10 mouse cellular contexts compared by ENCODE assay signal in genomic region chr2:148046799-148047165, GRCm38 (mm10). TPM values are rescaled to one million over a fixed set of nuclear protein-coding genes. Genes with fewer than 3 reads are reported as not detected.
DNase-seq lines count a peak whose midpoint lies in the region; ATAC-seq and TF ChIP-seq lines count a peak whose summit lies in the region.
"Had no signal": no experiment of that assay in that cellular context is flagged by ENCODE, and none has a peak within 500 bp of the region (broad histone marks: within the 10 kb centered on the region; RNA-seq: fewer than 3 reads in every experiment).

Gene Foxa2, minus strand, starts transcription at chr2:148046969.

- H3K9me3 ChIP-seq in heart, embryonic 11.5 days (replicated peaks; ENCODE audit: control insufficient read depth, low read length): no peaks in the 10 kb centered on the region
- H3K9me3 ChIP-seq in forebrain, embryonic 10.5 days: no peaks in the 10 kb centered on the region
- no peaks in the 10 kb centered on the region for H3K9me3 ChIP-seq in limb, embryonic 15.5 days

- 4% methylated on average over 19 of the region's 19 CpGs for WGBS in heart, embryonic 11.5 days (ENCODE audit: insufficient replicate concordance)
- under 1% methylated on average over 19 of the region's 19 CpGs for WGBS in forebrain, embryonic 10.5 days
- WGBS in limb, embryonic 15.5 days: under 1% methylated on average over 19 of the region's 19 CpGs

- ATAC-seq in heart, embryonic 11.5 days (replicated peaks; ENCODE audit: insufficient number of reproducible peaks, low FRiP score, low TSS enrichment): no peak
- ATAC-seq in limb, embryonic 15.5 days (ENCODE audit: insufficient number of reproducible peaks, low FRiP score, low TSS enrichment, low read depth): no peak

- H3K27me3 ChIP-seq in heart, embryonic 11.5 days (ENCODE audit: control insufficient read depth, insufficient read depth, low read length): peaks cover 96% of the 10 kb centered on the region
- H3K27me3 ChIP-seq in forebrain, embryonic 10.5 days (ENCODE audit: poor library complexity, severe bottlenecking): peaks cover 100% of the 10 kb centered on the region
- peaks cover 100% of the 10 kb centered on the region for H3K27me3 ChIP-seq in limb, embryonic 15.5 days
- H3K27me3 ChIP-seq in myocyte (ENCODE audit: control insufficient read depth, insufficient read depth, insufficient read length): peaks cover 13% of the 10 kb centered on the region

- peak within 1 kb of the TSS; percentile 71 for H3K4me2 ChIP-seq in heart, embryonic 11.5 days
- peak within 1 kb of the TSS; percentile 67 for H3K4me2 ChIP-seq in limb, embryonic 15.5 days
- peak within 1 kb of the TSS; percentile 74 for H3K4me2 ChIP-seq in myocyte (ENCODE audit: low read depth)

- no peak for TF ChIP-seq POLR2A in myocyte (IDR thresholded peaks at IDR 0.05; ENCODE audit: insufficient read length, low read depth)

- no peak within 1 kb of the TSS for H3ac ChIP-seq in myocyte (ENCODE audit: control insufficient read depth, insufficient read length)

- 0 out of 2 replicates have a peak within 1 kb of the TSS, but pooled peaks have one; percentile 43 for H3K9ac ChIP-seq in heart, embryonic 11.5 days (ENCODE audit: low read depth, low read length)
- no peak within 1 kb of the TSS for H3K9ac ChIP-seq in limb, embryonic 15.5 days

- H3K4me1 ChIP-seq in heart, embryonic 11.5 days (ENCODE audit: control insufficient read depth, insufficient read depth, low read length): 0 out of 2 replicates have a peak, but pooled peaks cover 10% of the 10 kb centered on the region
- H3K4me1 ChIP-seq in forebrain, embryonic 10.5 days: peaks cover 36% of the 10 kb centered on the region
- H3K4me1 ChIP-seq in limb, embryonic 15.5 days: peaks cover 44% of the 10 kb centered on the region

- H3K4me3 ChIP-seq in heart, embryonic 11.5 days (ENCODE audit: low read depth, low read length): peak within 1 kb of the TSS; percentile 49
- peak within 1 kb of the TSS; percentile 40 for H3K4me3 ChIP-seq in forebrain, embryonic 10.5 days
- peak within 1 kb of the TSS; percentile 39 for H3K4me3 ChIP-seq in limb, embryonic 15.5 days
- peak within 1 kb of the TSS; percentile 32 for H3K4me3 ChIP-seq in myocyte

- H3K79me2 ChIP-seq in myocyte (ENCODE audit: control insufficient read depth, insufficient read depth): no peaks in the 10 kb centered on the region

- H3K36me3 ChIP-seq in heart, embryonic 11.5 days (ENCODE audit: control insufficient read depth, insufficient read depth, low read length): no peaks in the 10 kb centered on the region
- H3K36me3 ChIP-seq in forebrain, embryonic 10.5 days (replicated peaks): no peaks in the 10 kb centered on the region
- H3K36me3 ChIP-seq in limb, embryonic 15.5 days: no peaks in the 10 kb centered on the region
- no peaks in the 10 kb centered on the region for H3K36me3 ChIP-seq in myocyte (ENCODE audit: control insufficient read depth, insufficient read depth)

- DNase-seq in heart, adult 9 months (ENCODE audit: low spot score in 2 of 2): no peak
- no peak for DNase-seq in forebrain, embryonic 10.5 days (ENCODE audit: extremely low spot score, low spot score)
- no peak for DNase-seq in left cerebral cortex, adult 8-10 months (ENCODE audit: low spot score in 2 of 2)
- DNase-seq in cerebellum, adult 11-12 months: no peak
- no peak for DNase-seq in adrenal gland, adult 18-20 months (ENCODE audit: low spot score in 2 of 2)
- DNase-seq: cerebellum, adult 2 months; thymus, adult 18-20 months had no signal

- H3K27ac ChIP-seq in heart, embryonic 11.5 days (ENCODE audit: low read depth, low read length): no peak within 1 kb of the TSS
- no peak within 1 kb of the TSS for H3K27ac ChIP-seq in forebrain, embryonic 10.5 days
- no peak within 1 kb of the TSS for H3K27ac ChIP-seq in limb, embryonic 15.5 days

TF ChIP-seq in myocyte, 11 proteins besides CTCF, POLR2A, EP300 and RAD21:
- no peak for TF ChIP-seq USF1 (IDR thresholded peaks at IDR 0.05; ENCODE audit: low read depth)
- TF ChIP-seq REST (IDR thresholded peaks at IDR 0.05; ENCODE audit: insufficient read depth, insufficient read length): no peak
- no peak for TF ChIP-seq POLR2AphosphoS2 (IDR thresholded peaks at IDR 0.05; ENCODE audit: insufficient read length, low read depth)
- TF ChIP-seq SRF (IDR thresholded peaks at IDR 0.05; ENCODE audit: control insufficient read depth, insufficient read length, low read depth): no peak
- no peak for TF ChIP-seq TCF3 (IDR thresholded peaks at IDR 0.05; ENCODE audit: insufficient read length, low read depth)
- TF ChIP-seq MYOD1 (IDR thresholded peaks at IDR 0.05; ENCODE audit: control insufficient read depth in 1 of 3, insufficient read length in 2 of 3, low read depth in 2 of 3): no peak
- no peak for TF ChIP-seq MAX (IDR thresholded peaks at IDR 0.05; ENCODE audit: low read depth)
- no peak for TF ChIP-seq MYOG (IDR thresholded peaks at IDR 0.05; ENCODE audit: control insufficient read depth in 1 of 3, insufficient read depth in 1 of 3, insufficient read length in 2 of 3, low read depth in 2 of 3)
- TF ChIP-seq E2F4 (IDR thresholded peaks at IDR 0.05; ENCODE audit: insufficient read depth): no peak
- no peak for TF ChIP-seq CEBPB (IDR thresholded peaks at IDR 0.05; ENCODE audit: insufficient read depth, poor library complexity, severe bottlenecking)
- TF ChIP-seq TCF12 (IDR thresholded peaks at IDR 0.05; ENCODE audit: insufficient read depth, poor library complexity, severe bottlenecking): no peak

RNA-seq across cellular contexts. Expression of gene Foxa2, which starts in this region (rescaled TPM):
- 0.17 and 0.73 TPM in 2 replicates for polyA plus RNA-seq in heart, embryonic 11.5 days (2014; fragmentation: Nextera tagmentation; extraction: Ambion mirVana)
- 0.17 and 0.67 TPM in 2 replicates for polyA plus RNA-seq in forebrain, embryonic 10.5 days (2016; fragmentation: Nextera tagmentation; extraction: Ambion mirVana)
- polyA plus RNA-seq in limb, embryonic 15.5 days (2015; fragmentation: Nextera tagmentation; extraction: Ambion mirVana): 0.09 and 0.19 TPM in 2 replicates
- 0.49 TPM for polyA plus RNA-seq in myocyte (2012; fragmentation: generic; extraction: Trizol)
- not detected for total RNA-seq in left cerebral cortex, adult 8-10 months (2022)
- total RNA-seq in adrenal gland, adult 18-20 months (2021): not detected
- polyA plus RNA-seq: cerebellum, adult 2 months had no signal
